Mouse (Mus musculus): Measurements from ENCODE around the gene Dgkb.
A peak's percentile ranks its signal among the peaks of the same experiment; 100 is the strongest.

Dgkb gene

DNA sequence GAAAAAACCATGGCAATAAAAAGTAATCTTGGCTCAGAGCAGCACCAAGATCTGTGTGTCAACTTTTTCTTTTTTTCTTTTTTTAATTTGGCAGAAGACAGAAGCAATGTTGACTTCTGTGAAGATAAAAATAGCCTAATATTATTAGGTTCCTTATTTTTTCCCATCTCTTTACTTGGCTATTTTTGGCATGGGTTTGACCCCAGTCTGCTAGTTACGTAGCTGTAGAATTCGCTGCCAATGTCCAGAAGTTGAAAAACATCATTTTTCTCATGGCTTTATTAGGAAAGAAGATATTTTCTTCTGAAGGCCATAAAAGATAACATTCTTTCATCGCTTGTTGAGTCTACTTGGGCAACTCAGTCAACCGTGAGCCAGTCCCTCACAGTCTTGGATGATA, 200.1 kb downstream of the Dgkb start:
- no peak for DNase-seq

- no peak for DNase-seq
Measured at GRCm38 (mm10) chr12:38047256-38047655, 229.7 kb downstream of the Dgkb start.

- no peak for DNase-seq
Measured at GRCm38 (mm10) chr12:38088224-38088623, 270.7 kb downstream of the Dgkb start.

GRCm38 (mm10) chr12:38111928-38112327, 294.4 kb downstream of the Dgkb start:
- no peak for DNase-seq

DNA sequence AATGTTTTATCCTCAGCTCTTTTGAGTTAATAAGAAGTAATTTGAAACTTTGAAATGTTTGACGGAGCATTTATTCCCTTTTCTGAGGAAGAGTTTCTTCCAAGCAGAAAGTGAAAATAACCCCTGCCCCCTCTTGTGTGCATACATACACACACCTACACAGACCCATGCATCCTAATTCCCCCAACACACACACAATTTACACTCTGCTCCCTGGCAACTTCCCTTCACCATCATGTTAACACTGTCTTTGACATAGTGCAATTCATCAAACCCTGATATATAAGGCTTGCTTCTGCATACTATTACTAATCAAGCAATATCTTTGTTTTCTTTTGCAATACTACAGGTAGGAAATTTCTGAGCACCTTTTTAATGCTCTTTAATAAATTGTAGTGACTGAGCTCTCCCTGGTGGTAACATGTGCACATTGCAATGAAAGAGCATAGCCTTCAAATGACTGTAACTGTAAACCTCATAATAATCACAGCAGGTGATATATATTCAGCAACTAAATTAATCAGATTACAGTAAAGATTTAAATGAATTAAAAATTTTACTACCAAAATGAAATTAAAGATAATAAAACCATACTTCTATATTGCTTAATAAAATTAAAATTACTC, 297.6 kb downstream of the Dgkb start:
- DNase-seq, result no peak

DNA sequence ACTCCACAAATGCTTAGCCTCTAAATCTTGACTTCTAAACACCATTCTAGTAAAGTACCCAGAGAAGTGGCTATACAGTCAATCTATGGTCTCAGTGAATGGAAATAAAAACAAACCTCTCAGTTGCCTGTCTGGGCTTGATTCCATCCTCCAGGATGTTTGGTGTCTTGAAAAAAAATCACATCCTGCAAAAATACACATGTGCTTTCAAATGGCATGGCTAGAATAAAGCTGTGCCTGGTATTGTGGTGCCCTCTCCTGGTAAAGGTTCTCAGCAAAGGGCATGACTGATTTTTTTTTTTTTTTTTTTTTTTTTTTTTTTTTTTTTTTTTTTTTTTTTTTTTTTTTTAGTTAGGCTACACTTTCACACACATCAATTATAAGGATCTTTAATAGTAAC, 306.0 kb downstream of the Dgkb start:
- peak; percentile 10 for DNase-seq

- no peak for DNase-seq
Measured at GRCm38 (mm10) chr12:38125297-38125696, 307.8 kb downstream of the Dgkb start.

DNA sequence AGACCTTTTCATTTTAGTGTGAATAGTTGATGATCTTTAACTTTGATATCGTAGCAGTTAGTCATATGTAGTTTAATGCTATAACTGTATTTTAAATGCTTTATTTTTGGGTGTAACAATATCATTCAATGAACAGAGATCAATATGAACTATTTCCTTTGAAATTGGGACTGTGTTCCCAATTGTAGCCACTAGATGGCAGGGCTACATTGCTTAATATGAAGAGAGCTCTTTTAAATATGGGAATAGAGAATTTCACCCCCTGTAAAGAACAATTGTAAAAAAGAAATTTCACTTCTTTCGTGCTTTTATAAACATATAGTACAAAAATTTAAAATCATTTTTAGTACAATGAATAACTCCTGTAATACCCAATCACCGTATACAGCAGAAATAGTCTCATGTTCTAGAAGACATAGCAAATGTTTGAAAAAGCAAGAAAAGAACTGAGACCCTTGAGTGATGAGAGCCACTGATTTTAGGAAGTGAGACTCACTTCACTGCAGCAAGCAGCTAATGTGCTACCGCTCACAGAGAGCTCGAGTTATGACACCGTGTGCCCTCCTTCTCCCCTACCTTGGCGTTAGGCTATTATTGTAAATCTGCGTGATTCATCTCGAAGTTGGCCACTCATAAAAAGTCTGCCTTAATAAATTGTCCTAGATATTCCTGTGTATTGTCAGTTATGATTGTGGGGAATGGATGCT, 312.8 kb downstream of the Dgkb start:
- peak; percentile 9 for DNase-seq

- no peak for DNase-seq
Measured at GRCm38 (mm10) chr12:38136379-38136778, 318.9 kb downstream of the Dgkb start.

GRCm38 (mm10) chr12:38140039-38140438, 322.5 kb downstream of the Dgkb start:
- no peak for DNase-seq

GRCm38 (mm10) chr12:38232665-38233064, 415.1 kb downstream of the Dgkb start:
- DNase-seq, result no peak

DNA sequence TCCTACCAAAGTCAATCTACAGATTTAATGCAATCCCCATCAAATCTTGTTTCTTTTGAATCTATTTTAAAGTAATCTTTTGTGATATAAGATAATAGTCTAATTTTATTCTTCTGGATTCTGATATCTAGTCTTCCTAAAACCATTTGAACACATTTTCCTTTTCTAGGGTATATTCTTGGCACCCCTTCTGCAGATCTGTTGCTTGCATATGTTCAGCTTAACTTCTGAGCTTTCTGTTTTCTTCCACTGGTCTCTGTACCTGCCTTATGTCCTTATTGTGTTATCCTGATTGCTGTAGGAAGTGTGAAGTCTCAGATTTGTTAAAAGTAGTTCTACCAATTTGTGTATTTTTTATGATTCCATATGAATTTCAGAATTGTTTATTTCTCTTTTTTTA, 451.3 kb downstream of the Dgkb start:
- no peak for DNase-seq

- DNase-seq, result peak; percentile 91
Measured at GRCm38 (mm10) chr12:38301497-38301896, 484.0 kb downstream of the Dgkb start.

DNA sequence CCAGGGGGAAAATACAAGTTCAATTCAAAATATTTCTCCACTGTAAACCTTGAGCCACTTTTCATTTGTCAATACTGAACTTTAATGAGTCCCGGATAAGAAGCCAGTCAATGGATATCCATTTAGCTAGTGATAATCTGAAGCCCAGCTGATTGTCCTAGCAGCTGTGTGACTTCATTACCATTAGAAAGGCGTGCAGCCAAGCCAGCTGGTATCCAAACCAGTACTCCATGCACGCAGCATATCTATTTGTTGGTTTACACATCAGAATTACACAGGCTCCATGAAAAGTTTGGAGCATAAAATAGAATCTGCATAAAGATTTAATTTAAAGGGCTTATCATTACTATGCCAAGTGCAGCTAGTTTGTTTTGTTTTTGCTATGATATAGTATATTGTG, 486.3 kb downstream of the Dgkb start:
- DNase-seq, result no peak

- DNase-seq, result no peak
Measured at GRCm38 (mm10) chr12:38304245-38304644, 486.7 kb downstream of the Dgkb start.

- no peak for DNase-seq
Measured at GRCm38 (mm10) chr12:38309885-38310284, 492.4 kb downstream of the Dgkb start.

GRCm38 (mm10) chr12:38327729-38328271, 510.3 kb downstream of the Dgkb start:
- no peak for DNase-seq

DNA sequence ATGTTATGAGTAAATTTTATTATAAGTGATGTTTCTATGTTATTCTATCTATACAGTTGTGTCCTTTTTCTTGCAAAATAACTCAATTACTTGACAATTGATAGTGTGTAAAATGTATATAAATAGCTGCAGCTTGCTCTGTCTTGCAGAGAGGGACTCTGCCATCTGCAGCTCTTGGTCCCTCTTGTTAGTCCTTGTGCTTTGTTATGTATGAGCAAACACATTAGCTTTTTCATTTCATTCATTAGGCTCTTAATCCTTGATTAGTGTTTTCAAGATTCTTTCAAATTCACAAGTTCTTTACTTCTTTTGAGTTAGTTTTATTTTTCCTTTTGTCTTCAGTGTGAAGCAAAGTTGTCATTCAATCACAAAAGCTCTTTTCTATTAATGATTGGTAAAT, 511.3 kb downstream of the Dgkb start:
- no peak for DNase-seq

GRCm38 (mm10) chr12:38342657-38343056, 525.1 kb downstream of the Dgkb start:
- peak; percentile 76 for DNase-seq

- peak; percentile 36 for DNase-seq
Measured at GRCm38 (mm10) chr12:38352481-38352880, 535.0 kb downstream of the Dgkb start.

GRCm38 (mm10) chr12:38356386-38356785, 538.9 kb downstream of the Dgkb start:
- no peak for DNase-seq

- DNase-seq, result no peak
Measured at GRCm38 (mm10) chr12:38361491-38361890, 544.0 kb downstream of the Dgkb start.

- no peak for DNase-seq
Measured at GRCm38 (mm10) chr12:38371597-38371996, 554.1 kb downstream of the Dgkb start.

DNA sequence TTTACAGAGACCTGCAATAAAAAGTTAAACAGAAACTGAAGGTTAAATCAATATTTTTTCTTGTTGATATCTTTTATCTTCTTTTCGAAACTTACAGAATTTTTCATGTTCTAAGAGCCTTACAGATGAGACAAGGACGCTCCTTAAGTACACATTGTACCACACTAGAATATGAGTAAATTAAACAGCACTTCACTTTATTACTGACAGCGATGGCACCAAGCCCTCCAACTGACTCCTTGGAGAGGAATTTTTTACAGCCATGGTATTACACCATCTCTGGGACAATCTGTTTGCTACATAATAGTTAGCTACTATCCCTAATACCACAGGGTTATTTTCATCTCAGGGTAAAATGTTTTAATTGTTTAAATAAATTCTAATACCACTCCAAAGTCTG, 556.6 kb downstream of the Dgkb start:
- no peak for DNase-seq

- no peak for DNase-seq
Measured at GRCm38 (mm10) chr12:38385942-38386341, 568.4 kb downstream of the Dgkb start.
